Mouse (Mus musculus): ENCODE results near the gene Lrp1. TPM values are rescaled to one million over a fixed set of nuclear protein-coding genes. Genes with fewer than 3 reads are reported as not detected.
A peak's percentile ranks its signal among the peaks of the same experiment; 100 is the strongest.

Lrp1 gene
- total RNA-seq, 2 experiments from 2014 or later = 58.1 to 64.3 TPM

DNA sequence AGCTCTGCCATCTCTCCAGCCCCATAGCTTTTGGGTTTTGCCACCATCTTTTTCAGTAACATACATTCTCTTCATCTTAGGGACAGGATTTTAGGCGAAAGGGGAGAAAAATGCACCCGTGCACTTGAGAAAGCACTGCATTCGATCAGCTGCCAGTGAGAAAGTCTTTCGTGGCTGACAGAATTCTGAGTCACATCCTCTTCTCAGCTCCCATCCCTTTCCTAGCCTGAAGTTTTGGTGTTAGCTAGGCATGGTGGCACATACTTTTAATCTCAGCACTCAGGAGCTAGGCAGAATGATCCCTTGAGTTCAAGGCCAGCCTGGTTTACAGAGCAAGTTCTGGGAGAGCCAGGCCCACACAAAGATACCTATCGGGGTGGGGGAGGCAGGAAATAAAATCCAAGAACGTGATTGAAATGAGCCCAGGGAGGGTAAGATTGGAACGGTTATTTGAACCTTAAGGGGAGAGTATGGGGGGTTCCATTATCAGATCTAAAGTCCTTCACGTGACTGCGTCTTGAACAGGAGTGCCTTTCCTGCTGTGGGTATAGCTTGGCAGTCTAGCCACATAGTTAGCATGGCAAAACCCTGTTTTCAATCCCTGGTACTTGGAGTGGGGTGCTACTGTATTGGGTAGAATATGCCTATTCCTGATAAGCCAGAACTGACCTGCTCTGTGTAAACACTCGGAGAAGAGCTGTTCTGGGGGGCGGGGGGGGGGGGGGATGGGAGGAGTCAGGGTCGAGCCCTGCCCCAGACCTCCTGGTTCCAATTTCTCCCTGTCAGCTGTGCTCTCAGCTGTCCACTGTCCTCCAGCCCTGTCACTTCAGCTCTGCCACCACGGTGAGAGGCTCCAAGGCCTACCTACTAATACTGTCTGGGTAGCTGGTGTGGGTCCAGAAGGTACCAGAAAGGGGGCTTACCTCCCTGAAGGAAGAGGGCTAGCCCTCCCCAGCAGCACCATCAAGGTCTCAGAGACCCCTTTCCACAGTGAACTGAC, 119.8 kb downstream of the Lrp1 start, which contains the start of gene Stac3:
Stac3 (plus strand) TSS at position 793 of the 1,000 bp plus-strand sequence.
- DNase-seq = peak; percentile 69

DNA sequence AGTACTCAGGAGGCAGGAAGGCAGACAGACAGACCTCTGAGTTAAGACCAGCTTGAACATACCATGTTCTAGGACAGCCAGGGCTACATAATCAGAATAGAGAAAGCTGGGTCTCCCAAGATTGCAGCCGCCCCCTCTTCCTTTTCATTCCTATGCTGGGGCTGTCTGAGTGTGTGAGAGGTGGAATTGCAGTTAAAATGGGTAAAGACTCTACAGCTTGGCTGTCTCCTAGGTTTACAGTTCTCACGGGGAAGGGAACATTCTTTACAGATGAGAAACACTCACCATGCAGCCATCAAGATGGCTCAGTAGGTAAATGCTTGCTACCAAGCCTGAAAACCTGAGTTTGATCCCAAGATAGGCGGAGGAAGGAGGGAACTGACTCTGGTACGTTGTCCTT, 120.9 kb downstream of the Lrp1 start:
- DNase-seq = no peak

DNA sequence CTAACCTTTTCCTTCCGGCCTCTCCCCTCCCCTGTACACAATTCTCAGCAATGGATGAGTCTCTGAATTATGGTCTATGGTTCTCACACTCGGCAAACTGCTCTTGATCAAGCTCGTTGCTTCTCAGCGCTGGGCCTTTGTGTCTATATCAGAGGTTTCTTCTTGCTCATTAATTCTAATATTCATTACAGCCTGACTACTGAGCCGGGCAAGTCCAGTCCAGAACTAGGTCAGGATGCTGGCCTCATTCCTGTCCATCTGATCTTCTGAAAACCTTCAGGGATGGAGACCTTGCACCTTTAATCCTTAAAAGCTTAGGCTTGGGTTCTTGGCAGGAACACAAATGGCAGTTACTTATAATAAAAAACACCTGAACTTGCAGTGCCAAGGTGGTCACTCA, 121.4 kb downstream of the Lrp1 start:
- no peak for DNase-seq

DNA sequence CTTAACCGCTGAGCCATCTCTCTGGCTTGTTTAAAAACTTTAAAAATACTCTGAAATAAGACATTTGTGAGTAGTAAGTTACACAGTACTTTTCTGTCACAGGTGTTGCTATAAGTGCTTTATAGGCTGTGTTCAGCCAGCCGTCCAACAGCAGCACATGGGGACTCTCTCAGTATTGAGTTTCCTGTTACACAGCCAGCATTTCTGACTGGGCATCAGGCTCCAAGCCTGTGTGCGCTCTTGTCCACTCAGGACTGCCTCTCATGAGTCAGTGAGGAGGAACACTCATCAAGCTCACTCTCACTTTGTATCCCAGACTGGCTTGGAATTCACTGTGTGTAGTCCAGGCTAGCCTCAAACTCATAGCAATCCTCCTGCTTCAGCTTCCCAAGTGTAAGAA, 124.8 kb downstream of the Lrp1 start:
- no peak for DNase-seq

DNA sequence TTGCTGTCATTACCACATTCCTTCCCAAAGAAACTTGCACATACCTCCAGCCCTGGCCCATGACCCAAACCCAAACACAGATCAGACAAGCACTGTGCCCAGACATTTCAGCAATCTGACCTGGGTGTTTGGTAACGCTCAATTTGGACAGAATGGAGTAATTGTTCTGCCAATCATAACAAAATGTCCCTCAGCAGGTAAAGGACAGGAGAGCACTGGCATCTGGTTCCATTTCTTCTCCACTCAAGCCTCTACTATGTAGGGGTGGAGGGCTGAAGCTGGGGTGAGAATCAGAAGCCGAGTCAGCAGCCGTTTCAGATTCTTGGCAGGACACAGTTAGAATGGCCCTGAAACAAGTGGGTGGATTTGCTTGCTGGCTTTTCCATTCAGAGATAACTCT, 128.8 kb downstream of the Lrp1 start:
- DNase-seq = no peak

DNA sequence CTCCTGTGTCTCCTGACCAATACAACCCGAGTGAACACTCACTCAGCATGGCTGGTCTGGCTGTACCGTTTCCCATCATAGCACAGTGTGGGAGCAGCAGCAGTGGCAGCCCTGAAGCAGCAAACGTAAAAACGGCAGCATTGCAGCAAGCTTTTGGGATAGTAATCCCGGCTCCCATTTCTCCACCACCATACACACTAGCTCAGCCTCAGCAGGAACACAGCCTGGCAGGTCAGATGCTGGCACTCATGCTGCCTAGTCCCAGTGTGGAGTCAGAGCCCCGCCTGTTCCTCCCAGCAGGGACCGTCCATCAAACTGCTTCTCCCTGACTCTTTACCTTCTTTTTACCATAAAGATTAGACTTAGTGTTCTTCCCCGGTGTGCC, 129.8 kb downstream of the Lrp1 start:
- DNase-seq = no peak

DNA sequence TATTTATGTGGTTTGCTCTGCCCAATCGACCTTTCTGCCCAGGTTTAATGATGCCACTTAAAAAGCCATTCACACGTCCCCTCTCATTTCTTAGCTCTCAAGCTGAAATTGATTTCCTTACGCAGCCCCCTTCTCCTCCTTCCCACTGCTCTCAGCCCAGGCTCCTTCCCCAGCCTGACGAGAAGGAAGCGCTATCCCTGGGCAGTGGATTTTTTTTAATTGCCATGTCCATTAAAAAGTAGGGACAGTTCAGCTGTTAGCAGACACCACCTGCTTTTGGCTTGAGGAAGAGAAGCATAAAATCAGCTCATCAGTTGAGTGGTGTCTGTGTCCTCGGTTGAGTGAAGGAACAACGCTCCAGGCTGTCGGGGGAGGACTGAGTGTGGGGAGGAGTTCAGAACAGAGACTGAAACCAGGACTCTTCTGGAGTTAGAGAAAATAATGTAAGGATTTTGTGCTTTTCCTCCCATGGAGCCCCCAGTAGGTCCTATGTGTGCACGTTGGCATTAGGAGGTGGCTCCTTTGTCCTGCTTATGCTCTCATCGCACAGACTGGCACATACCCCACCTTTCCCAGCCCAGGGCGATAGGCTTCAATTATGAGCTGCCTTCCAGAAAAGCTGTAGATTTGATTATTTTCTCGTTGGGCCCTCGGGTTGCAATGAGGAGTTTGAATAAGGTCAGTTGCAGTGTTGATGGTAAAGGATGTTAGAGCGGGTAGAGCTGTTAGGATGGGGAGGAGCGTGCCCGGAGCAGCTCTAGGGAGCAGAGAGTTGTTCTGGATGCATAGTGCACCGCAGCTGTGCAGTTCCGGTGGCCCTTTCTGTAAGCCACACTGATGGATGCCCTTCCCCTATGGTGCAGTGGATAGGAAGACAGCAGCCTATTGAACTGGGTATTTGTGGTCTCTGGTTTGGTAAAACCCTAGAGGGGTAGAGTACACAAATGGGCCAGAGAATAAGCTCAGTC, 130.5 kb downstream of the Lrp1 start:
- DNase-seq = no peak

DNA sequence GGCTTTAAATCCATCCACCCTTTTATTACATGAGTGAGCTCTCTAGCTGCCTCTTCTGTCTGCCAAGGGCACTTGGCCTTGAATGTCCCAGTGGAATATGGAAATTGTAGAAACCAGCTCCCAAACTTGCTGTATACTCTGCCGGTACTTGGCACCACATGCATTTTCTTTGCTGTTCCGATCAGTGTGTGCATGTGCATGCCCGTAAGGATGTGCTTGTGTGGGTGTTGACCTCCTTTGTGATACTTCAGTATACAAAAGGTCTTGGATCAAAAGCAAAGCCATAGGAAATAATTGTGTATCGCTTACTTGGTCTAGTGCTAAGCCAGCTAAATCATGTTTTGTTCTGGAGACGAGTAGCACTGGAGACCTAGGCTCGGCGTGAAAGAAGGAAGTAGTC, 132.1 kb downstream of the Lrp1 start:
- DNase-seq = no peak

Other genes with a start within 250 kb of the Lrp1 start
- gene R3hdm2, start 240.8 kb downstream of the Lrp1 start, total RNA-seq (2021) = 100 to 1,000 TPM in 1 of 2 experiments, 10 to 100 TPM in 1; 97.8 to 120 TPM
- gene Stac3, start 119.5 kb downstream of the Lrp1 start, total RNA-seq (2021) = 100 to 1,000 TPM; 308 to 367 TPM
- 10 to 100 TPM; 11.4 to 15.1 TPM for gene Ndufa4l2, start 106.2 kb downstream of the Lrp1 start, total RNA-seq (2021)
- gene Shmt2, start 98.7 kb downstream of the Lrp1 start, total RNA-seq (2021) = 10 to 100 TPM; 24.9 to 26.6 TPM
- under 1 TPM; 0.26 to 0.32 TPM for gene Nxph4, start 86.6 kb downstream of the Lrp1 start, total RNA-seq (2021)
- gene Stat6, start 21.8 kb upstream of the Lrp1 start, total RNA-seq (2021) = 10 to 100 TPM; 16.5 to 21.8 TPM
- gene Nemp1, start 45.8 kb upstream of the Lrp1 start, total RNA-seq (2021) = 1 to 10 TPM; 1.7 to 2.5 TPM
- gene Nab2, start 47.4 kb upstream of the Lrp1 start, total RNA-seq (2021) = 1 to 10 TPM; 2.5 to 4.7 TPM
- under 1 TPM; 0.10 to 0.21 TPM for gene Myo1a, start 84.0 kb upstream of the Lrp1 start, total RNA-seq (2021)
- not detected for gene Tac2, start 103.3 kb upstream of the Lrp1 start, total RNA-seq (2021)
- 1 to 10 TPM; 4.8 to 5.3 TPM for gene Zbtb39, start 118.4 kb upstream of the Lrp1 start, total RNA-seq (2021)
- gene Gpr182, start 130.6 kb upstream of the Lrp1 start, total RNA-seq (2021) = under 1 TPM; 0.20 to 0.62 TPM
- under 1 TPM; 0.05 to 0.08 TPM for gene Rdh1, start 138.6 kb upstream of the Lrp1 start, total RNA-seq (2021)
- not detected for gene Rdh16f1, start 138.6 kb upstream of the Lrp1 start, total RNA-seq (2021)
- gene Rdh9, start 155.2 kb upstream of the Lrp1 start, total RNA-seq (2021) = under 1 TPM; 0.31 to 0.40 TPM
- gene Rdh16, start 180.0 kb upstream of the Lrp1 start, total RNA-seq (2021) = not detected
- gene Rdh19, start 228.8 kb upstream of the Lrp1 start, total RNA-seq (2021) = not detected
- gene Rdh16f2, start 245.3 kb upstream of the Lrp1 start, total RNA-seq (2021) = not detected

All from gastrocnemius, postnatal 25 days (tissue).